Mouse (Mus musculus): ENCODE results near the gene Mrps18c. TPM values are rescaled to one million over a fixed set of nuclear protein-coding genes. Genes with fewer than 3 reads are reported as not detected.

Gene Mrps18c
- polyA plus RNA-seq, 1 experiment from 2014 or later, result 174 TPM

- H3K36me3 ChIP-seq, result no peaks in the 10 kb centered on the region
- H3K9ac ChIP-seq (replicated peaks), result no peak overlapping the region
- WGBS, result 76% methylated on average over 2 of the region's 2 CpGs
- no peak overlapping the region for H3K4me3 ChIP-seq (replicated peaks)
- H3K4me1 ChIP-seq (replicated peaks), result no peaks in the 10 kb centered on the region
- H3K27ac ChIP-seq, result no peak overlapping the region
- H3K27me3 ChIP-seq, result no peaks in the 10 kb centered on the region
- ATAC-seq, result no peak
- no peaks in the 10 kb centered on the region for H3K9me3 ChIP-seq
- no peak overlapping the region for H3K4me2 ChIP-seq (replicated peaks)
Observed at GRCm38 (mm10) chr5:100833841-100834240, 35.4 kb downstream of the Mrps18c start.

- H3K9ac ChIP-seq (replicated peaks), result no peak overlapping the region
- H3K9me3 ChIP-seq, result no peaks in the 10 kb centered on the region
- H3K27ac ChIP-seq, result no peak overlapping the region
- H3K4me2 ChIP-seq (replicated peaks), result no peak overlapping the region
- 80% methylated on average over 9 of the region's 9 CpGs for WGBS
- no peak overlapping the region for H3K4me3 ChIP-seq (replicated peaks)
- no peaks in the 10 kb centered on the region for H3K27me3 ChIP-seq
- H3K36me3 ChIP-seq, result no peaks in the 10 kb centered on the region
- no peaks in the 10 kb centered on the region for H3K4me1 ChIP-seq (replicated peaks)
- ATAC-seq, result no peak
Observed at GRCm38 (mm10) chr5:100835862-100836538, 37.6 kb downstream of the Mrps18c start.

- no peaks in the 10 kb centered on the region for H3K27me3 ChIP-seq
- no peak overlapping the region for H3K9ac ChIP-seq (replicated peaks)
- ATAC-seq, result no peak
- H3K9me3 ChIP-seq, result peaks cover 10% of the 10 kb centered on the region
- H3K36me3 ChIP-seq, result no peaks in the 10 kb centered on the region
- 93% methylated on average over 7 of the region's 7 CpGs for WGBS
- no peak overlapping the region for H3K4me2 ChIP-seq (replicated peaks)
- H3K4me3 ChIP-seq (replicated peaks), result no peak overlapping the region
- H3K27ac ChIP-seq, result no peak overlapping the region
- H3K4me1 ChIP-seq (replicated peaks), result no peaks in the 10 kb centered on the region
Observed at GRCm38 (mm10) chr5:100837907-100838306, 39.5 kb downstream of the Mrps18c start.

- Histone ChIP-seq H3K4me2 (replicated peaks) (no peak overlapping the region), H3K27ac (no peak overlapping the region), H3K36me3 (no peaks in the 10 kb centered on the region), H3K4me3 (replicated peaks) (no peak overlapping the region), H3K9me3 (peaks cover 10% of the 10 kb centered on the region), H3K27me3 (peaks cover 52% of the 10 kb centered on the region), H3K4me1 (replicated peaks) (peaks cover 20% of the 10 kb centered on the region), H3K9ac (replicated peaks) (no peak overlapping the region)
- no peak for ATAC-seq
- WGBS, result 70% methylated on average over 3 of the region's 3 CpGs
Observed at GRCm38 (mm10) chr5:100844485-100844884, 46.1 kb downstream of the Mrps18c start.

- H3K4me1 ChIP-seq (replicated peaks), result peaks cover 20% of the 10 kb centered on the region
- H3K27me3 ChIP-seq, result peaks cover 52% of the 10 kb centered on the region
- peak within 1 kb of the TSS; percentile 98 for H3K4me2 ChIP-seq (replicated peaks)
- peak within 1 kb of the TSS; percentile 56 for H3K4me3 ChIP-seq (replicated peaks)
- WGBS, result under 1% methylated on average over 16 of the region's 16 CpGs
- H3K9ac ChIP-seq (replicated peaks), result peak within 1 kb of the TSS; percentile 62
- ATAC-seq, result 0 out of 2 replicates have a peak, but pooled peaks have one; percentile 27
- H3K9me3 ChIP-seq, result peaks cover 10% of the 10 kb centered on the region
- no peak within 1 kb of the TSS for H3K27ac ChIP-seq
- no peaks in the 10 kb centered on the region for H3K36me3 ChIP-seq
Observed at GRCm38 (mm10) chr5:100845485-100845847, 47.0 kb downstream of the Mrps18c start, which contains the start of gene Gpat3. Gpat3 (plus strand) TSS chr5:100845713.

GRCm38 (mm10) chr5:100845848-100846598, 47.6 kb downstream of the Mrps18c start:
- Histone ChIP-seq H3K36me3 (no peaks in the 10 kb centered on the region), H3K9me3 (peaks cover 10% of the 10 kb centered on the region), H3K4me1 (replicated peaks) (peaks cover 20% of the 10 kb centered on the region), H3K27me3 (peaks cover 52% of the 10 kb centered on the region), H3K27ac (no peak overlapping the region), H3K4me3 (replicated peaks) (peak overlapping the region; percentile 56), H3K4me2 (replicated peaks) (peak overlapping the region; percentile 98), H3K9ac (replicated peaks) (peak overlapping the region; percentile 62)
- WGBS, result 0% methylated on average over 52 of the region's 52 CpGs
- ATAC-seq, result peak; percentile 83

- peak; percentile 17; the same call in 1 of the 2 replicates for ATAC-seq
- peaks cover 52% of the 10 kb centered on the region for H3K27me3 ChIP-seq
Observed at GRCm38 (mm10) chr5:100846599-100846920, 48.1 kb downstream of the Mrps18c start.

GRCm38 (mm10) chr5:100847143-100847542, 48.7 kb downstream of the Mrps18c start:
- Histone ChIP-seq H3K9ac (replicated peaks) (no peak overlapping the region), H3K4me2 (replicated peaks) (peak overlapping the region; percentile 98), H3K4me1 (replicated peaks) (peaks cover 20% of the 10 kb centered on the region), H3K27ac (no peak overlapping the region), H3K27me3 (peaks cover 52% of the 10 kb centered on the region), H3K4me3 (replicated peaks) (peak overlapping the region; percentile 56; the same call in 1 of the 2 replicates), H3K9me3 (peaks cover 4% of the 10 kb centered on the region; the same call in 1 of the 2 replicates), H3K36me3 (no peaks in the 10 kb centered on the region)
- ATAC-seq, result no peak
- WGBS, result 9% methylated on average over 2 of the region's 2 CpGs

More at GRCm38 (mm10) chr5:100846599-100846920, 48.1 kb downstream of the Mrps18c start:
- peaks cover 20% of the 10 kb centered on the region for H3K4me1 ChIP-seq (replicated peaks)
- no peak overlapping the region for H3K27ac ChIP-seq
- peak overlapping the region; percentile 56 for H3K4me3 ChIP-seq (replicated peaks)
- peak overlapping the region; percentile 62 for H3K9ac ChIP-seq (replicated peaks)
- H3K9me3 ChIP-seq, result peaks cover 9% of the 10 kb centered on the region
- under 1% methylated on average over 22 of the region's 22 CpGs for WGBS
- peak overlapping the region; percentile 98 for H3K4me2 ChIP-seq (replicated peaks)
- no peaks in the 10 kb centered on the region for H3K36me3 ChIP-seq

GRCm38 (mm10) chr5:100853963-100854362, 55.5 kb downstream of the Mrps18c start:
- Histone ChIP-seq H3K9me3 (no peaks in the 10 kb centered on the region), H3K27me3 (no peaks in the 10 kb centered on the region), H3K4me3 (replicated peaks) (no peak overlapping the region), H3K9ac (replicated peaks) (no peak overlapping the region), H3K36me3 (no peaks in the 10 kb centered on the region), H3K4me2 (replicated peaks) (no peak overlapping the region), H3K4me1 (replicated peaks) (no peaks in the 10 kb centered on the region), H3K27ac (no peak overlapping the region)
- 94% methylated on average over 4 of the region's 4 CpGs for WGBS
- ATAC-seq, result no peak

Other genes with a start within 250 kb of the Mrps18c start
- 0.48 TPM in 1 of 2 replicates, not detected in the other for gene Plac8, start 226.4 kb upstream of the Mrps18c start, polyA plus RNA-seq (2015; fragmentation: Nextera tagmentation; extraction: Ambion mirVana)
- 37.8 and 47.9 TPM in 2 replicates for gene Coq2, start 123.5 kb upstream of the Mrps18c start, polyA plus RNA-seq (2015; fragmentation: Nextera tagmentation; extraction: Ambion mirVana)
- 0.24 and 0.28 TPM in 2 replicates for gene Hpse, start 78.9 kb upstream of the Mrps18c start, polyA plus RNA-seq (2015; fragmentation: Nextera tagmentation; extraction: Ambion mirVana)
- gene Helq, start within 50 bp of the Mrps18c start, polyA plus RNA-seq (2015; fragmentation: Nextera tagmentation; extraction: Ambion mirVana), result 21.2 and 21.3 TPM in 2 replicates
- 17.3 and 17.7 TPM in 2 replicates for gene Abraxas1, start 22.3 kb downstream of the Mrps18c start, polyA plus RNA-seq (2015; fragmentation: Nextera tagmentation; extraction: Ambion mirVana)
- 0.15 and 0.19 TPM in 2 replicates for gene Gpat3, start 47.1 kb downstream of the Mrps18c start, polyA plus RNA-seq (2015; fragmentation: Nextera tagmentation; extraction: Ambion mirVana)

Data from midbrain, embryonic 13.5 days (tissue).